Mouse (Mus musculus) heart, adult 9 months (tissue): ENCODE data around the gene Ccdc191.

Experiments
- DNase-seq, 2 experiments: peaks; one replicate each; pipeline ENCODE4 v3.0.0; 2022; ENCODE audit warnings: low spot score in 2 of 2

Ccdc191 gene

GRCm38 (mm10) chr16:43889208-43890004, at the start of gene Ccdc191:
Gene Ccdc191 (plus strand): TSS chr16:43889800.
- peak; percentile 100 for DNase-seq

- DNase-seq: no peak
Observed at GRCm38 (mm10) chr16:43841236-43841635, 48.4 kb upstream of the Ccdc191 start.

DNA sequence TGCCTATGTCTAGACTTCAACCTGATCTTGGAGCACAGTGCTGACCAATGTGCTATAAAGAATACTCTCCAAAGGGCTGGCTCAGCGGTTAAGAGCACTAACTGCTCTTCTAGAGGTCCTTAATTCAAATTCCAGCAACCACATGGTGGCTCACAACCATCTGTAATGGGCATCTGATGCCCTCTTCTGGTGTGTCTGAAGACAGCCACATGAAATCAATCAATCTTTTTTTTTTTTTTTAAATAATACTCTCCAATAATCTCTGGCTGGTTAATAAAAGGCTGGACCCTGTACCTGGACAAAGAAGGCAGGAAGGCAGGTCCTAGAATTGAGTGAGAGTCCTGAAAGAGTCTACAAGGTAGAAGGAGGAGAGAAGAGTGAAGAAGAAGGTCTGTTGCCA, 39.8 kb upstream of the Ccdc191 start:
- no peak for DNase-seq

DNA sequence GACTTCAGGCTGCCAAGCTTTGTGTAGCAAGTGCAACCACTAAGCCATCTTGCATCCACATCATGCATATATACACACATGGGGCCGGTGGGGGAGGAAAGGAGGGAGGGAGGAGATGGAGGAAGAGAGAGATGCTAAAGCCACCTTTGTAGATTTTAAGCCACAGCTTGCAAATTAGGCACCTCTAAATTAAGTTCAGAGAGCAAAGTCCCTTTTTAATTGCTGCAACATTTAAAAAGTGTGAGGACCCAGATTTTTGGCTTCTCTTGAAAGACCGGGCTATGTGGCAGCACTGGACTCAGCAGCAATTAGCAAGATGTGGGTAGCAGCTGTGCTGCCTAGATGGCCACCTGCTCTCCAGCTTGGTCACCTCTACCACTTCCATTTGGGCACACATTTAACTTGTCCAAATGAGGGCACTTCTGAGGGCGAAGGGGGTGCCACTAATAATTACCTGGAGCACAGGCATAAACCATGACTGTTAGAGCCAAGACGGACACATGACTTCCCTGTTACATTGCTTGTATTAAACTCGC, 30.6 kb upstream of the Ccdc191 start:
- DNase-seq: no peak

DNA sequence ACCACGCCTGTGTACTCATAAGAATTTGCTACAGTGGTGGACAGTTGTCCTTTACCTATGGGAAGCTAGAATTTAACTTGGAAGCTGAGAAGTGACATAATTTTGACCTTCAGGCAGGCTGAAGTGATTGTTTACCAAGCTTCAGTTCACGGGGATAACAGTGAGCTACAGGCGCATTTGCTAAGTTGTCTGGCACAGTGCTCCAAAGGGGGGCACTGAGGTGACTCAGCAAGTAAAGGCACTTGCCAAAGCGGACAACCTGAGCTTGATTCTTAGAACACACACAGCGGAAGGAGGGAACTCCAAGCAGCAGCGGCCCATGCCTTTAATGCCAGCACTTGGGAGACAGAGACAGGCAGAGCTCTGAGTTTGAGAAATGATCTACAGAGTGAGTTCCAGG, 29.0 kb upstream of the Ccdc191 start:
- DNase-seq: no peak

DNA sequence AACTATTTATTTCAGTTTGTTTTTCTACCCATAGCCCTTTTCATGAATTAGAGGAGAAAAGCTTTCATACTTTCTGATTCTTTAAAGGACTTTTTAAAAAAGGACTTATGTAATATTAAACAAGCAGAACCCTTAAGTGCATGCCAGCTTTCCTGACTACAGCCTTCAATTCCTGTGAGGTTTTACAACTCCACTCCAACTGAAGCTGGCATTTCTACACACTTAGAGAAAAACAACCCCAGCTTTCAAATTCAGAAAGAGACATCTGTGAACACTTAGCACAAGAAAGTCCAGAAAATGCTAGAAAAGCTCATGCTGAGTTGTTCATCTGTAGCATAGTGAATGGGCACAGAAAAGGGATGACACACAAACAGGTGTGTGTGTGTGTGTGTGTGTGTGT, 19.8 kb upstream of the Ccdc191 start:
- no peak for DNase-seq

DNA sequence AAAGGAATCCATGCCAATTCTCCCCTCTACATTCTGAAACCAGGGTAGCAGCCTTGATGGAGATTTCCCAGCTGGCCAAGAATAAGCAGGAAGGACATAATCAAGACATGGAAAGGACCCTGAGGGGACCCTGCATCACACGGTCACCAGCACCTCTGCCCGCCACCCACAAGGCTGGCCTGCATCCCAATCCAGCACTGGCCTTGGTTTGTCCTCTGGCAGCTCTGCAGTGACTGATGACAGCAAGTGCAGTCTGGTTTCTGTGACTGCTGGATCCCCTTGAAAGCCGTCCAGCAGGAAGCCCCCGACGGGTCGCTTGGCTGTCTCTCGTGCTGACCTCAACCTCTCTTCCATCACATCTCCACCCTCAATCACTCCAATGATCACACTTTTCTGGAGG, 18.2 kb upstream of the Ccdc191 start:
- DNase-seq: peak; percentile 9 to 10

DNA sequence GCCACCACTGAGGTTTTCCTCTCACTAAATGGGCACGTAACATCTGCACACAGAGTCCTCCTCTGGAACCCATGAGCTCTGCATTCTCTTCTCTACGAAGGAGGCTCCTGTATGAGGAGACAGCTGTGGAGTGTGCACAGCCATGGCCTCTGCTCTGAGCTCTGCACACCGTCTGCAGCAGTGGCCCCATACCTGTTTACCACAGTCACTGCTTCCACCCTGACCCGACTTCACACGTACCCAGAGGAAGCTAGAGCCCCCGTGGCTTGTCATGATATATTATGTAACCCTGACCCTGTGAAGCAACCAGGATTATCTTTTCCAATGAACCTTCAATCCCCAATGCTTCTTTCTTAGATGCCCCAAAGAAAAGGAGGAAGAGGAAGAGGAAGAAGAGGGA, 9.8 kb upstream of the Ccdc191 start:
- DNase-seq: no peak

DNA sequence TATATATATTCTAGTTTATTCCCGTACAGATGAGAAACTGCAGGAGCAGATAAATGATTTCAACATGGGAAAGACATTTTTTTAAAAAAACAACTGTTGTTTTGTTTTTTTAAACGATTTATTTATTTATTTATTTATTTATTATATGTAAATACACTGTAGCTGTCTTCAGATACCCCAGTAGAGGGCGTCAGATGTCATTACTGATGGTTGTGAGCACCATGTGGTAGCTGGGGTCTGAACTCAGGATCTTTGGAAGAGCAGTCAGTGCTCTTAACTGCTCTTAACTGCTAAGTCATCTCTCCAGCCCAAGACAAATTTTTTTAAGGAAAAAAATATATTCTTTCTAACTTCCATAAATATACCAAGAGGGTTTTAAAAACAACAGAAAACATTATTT, 8.0 kb upstream of the Ccdc191 start:
- no peak for DNase-seq

- DNase-seq: no peak
Observed at GRCm38 (mm10) chr16:43882329-43882728, 7.3 kb upstream of the Ccdc191 start.

DNA sequence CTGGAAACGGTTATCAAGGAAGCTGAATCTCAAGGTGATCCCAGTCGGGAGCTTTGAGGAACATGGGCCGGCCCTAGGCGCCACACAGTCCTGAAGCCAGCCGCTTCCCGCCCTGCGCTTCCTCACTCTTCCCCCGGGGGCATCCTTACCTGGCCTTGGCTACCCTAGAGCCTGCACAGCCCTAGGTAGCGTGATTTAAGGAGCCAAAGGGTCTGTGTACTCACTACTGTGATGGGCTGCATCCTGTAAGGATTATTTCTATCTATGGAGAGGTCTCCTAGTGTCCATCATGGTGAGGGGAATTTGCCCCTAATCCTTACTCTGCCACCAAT, 371 bp downstream of the Ccdc191 start:
- no peak for DNase-seq

GRCm38 (mm10) chr16:43890747-43891336, 1.2 kb downstream of the Ccdc191 start:
- no peak for DNase-seq

- no peak for DNase-seq
Observed at GRCm38 (mm10) chr16:43894501-43894900, 4.9 kb downstream of the Ccdc191 start.

DNA sequence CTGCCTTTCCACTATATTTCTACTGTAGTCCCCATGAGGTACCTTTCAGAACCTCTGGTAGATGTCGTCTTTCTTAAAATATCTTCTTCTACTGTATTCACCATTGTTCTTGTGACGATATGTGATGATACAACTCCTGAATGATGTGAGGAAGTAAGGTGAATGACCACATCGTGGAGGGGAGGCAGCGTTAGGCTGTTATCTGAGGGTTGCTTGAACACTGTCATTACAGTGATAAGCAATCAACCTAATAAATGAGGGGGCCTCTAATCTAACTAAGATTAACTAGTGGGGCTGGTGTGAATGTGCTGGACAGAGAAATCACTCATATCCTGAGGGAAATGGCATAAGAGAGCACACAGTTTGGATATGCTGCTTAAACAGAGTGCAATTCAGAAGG, 10.5 kb downstream of the Ccdc191 start:
- no peak for DNase-seq

GRCm38 (mm10) chr16:43900571-43900970, 11.0 kb downstream of the Ccdc191 start:
- DNase-seq: no peak

- DNase-seq: no peak
Observed at GRCm38 (mm10) chr16:43908881-43909280, 19.3 kb downstream of the Ccdc191 start.

GRCm38 (mm10) chr16:43918867-43919266, 29.3 kb downstream of the Ccdc191 start:
- DNase-seq: no peak

GRCm38 (mm10) chr16:43922024-43922423, 32.4 kb downstream of the Ccdc191 start:
- no peak for DNase-seq

DNA sequence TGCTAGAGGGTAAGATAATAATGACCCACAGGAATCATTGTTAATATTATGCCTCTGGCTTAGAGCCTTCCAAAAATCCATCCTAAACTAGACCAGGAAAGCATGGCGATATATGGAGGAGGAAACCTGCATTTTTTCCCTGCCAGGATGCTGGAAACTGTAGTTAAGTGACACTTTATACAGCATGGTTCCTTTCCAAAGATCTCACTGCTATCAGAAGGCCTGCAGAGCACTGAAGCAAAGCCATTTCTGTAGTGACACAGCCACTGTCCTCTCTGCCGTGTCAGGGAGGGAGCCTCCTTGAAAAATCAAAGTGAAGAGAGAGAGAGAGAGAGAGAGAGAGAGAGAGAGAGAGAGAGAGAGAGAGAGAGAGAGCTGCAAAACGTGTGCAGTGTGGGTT, 33.0 kb downstream of the Ccdc191 start:
- DNase-seq: no peak

DNA sequence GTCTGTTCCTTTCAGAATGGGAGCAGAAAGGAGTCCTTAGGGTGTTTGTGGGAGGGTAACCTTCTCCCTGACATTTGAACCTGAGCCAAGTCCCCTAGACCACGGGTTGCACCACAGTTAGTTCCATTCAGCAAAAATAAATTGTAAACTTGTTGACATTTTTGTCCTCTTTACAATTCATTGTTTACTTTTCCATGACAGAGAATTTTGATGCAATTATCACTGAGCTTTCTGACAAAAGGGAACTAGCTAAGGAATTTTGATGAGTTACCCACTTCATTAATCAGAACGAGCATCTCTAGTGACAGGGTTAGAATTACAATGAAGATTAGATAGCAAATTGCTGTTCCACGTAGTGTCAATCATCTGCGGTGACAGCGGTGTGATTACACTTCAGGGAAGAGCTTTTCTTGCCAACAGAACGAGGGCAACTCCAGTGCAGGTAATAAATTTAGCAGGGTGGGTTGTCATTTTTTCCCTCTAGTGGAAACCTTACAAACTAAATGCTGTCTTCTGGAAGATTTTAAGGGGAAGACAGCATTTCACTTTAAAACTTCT, 35.5 kb downstream of the Ccdc191 start:
- DNase-seq: no peak

DNA sequence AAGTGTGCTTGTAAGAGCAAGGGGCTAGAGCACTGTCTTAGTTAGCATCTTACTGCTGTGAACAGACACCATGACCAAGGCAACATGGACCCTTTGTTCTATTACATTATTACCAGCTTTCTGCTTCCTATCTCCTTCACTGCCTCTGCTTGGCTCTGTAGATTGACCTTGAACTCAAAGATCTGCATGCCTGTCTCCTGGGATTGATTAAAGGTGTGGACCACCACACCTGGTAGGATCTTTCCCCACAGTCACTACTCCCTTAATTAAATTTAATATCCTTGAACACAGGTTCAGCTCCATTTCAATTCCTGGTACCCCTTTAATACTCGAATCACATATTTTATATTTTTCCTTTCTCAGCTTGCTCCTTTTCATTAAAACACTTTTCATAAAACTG, 36.2 kb downstream of the Ccdc191 start:
- DNase-seq: no peak

DNA sequence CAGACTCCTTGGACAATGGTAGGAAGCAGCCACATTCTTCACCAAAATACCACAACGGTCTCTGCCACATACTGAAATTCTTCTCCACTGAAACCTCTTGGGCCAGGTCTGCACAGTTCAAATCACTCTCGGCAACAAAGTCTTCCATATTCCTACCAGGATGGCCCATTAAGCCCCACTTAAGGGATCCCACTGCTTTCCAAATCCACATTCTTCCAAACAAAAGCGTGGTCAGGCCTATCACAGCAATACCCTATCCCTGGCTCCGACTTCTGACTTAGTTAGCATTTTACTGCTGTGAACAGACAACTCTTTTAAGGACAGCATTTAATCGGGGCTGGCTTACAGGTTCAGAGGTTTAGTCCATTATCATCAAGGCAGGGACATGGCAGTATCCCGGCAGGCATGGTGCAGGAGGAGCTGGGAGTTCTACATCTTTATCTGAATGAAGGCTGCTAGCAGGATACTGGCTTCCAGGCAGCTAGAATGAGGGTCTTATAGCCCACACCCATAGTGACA, 36.8 kb downstream of the Ccdc191 start, which contains the start of gene Qtrt2:
Gene Qtrt2, minus strand, starts transcription at position 469 of the 519 bp plus-strand sequence.
- no peak for DNase-seq

GRCm38 (mm10) chr16:43930577-43930976, 41.0 kb downstream of the Ccdc191 start:
- DNase-seq: no peak
